Mouse (Mus musculus): Measurements from ENCODE around the gene Bicd2.

DNA sequence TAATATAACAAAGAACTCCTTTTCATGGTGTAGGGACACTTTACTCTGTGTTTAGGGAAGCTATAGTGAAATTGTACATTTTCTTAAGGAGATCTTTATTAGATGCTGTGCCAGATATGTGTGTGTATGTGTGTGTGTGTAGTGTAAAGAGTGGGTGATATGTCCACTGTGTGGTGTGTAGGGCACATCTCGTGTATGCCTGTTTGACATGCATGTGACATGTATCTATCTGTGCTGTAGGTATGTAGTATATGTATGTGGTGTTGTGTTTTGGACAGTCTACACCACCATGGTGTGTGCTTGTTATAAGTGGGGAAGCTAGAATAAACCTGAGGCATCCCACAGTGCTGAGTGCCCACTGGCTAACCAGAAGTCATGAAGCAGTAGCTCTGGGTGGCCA lies 20.9 kb upstream of the Bicd2 start:
- TF ChIP-seq CTCF (conservative IDR thresholded peaks at IDR 0.05; ENCODE audit: low read length) (no peak), POU5F1 (IDR thresholded peaks at IDR 0.05; ENCODE audit: borderline replicate concordance, low read length) (no peak), NANOG (IDR thresholded peaks at IDR 0.05; ENCODE audit: borderline replicate concordance, low read length) (no peak)
